Mouse (Mus musculus) hindbrain, postnatal 0 days (tissue): Measurements from ENCODE around the gene Olfr150. TPM values are rescaled to one million over a fixed set of nuclear protein-coding genes. Genes with fewer than 3 reads are reported as not detected.
"Not testable (repeated sequence)": the region's sequence is repeated elsewhere in the genome, so short reads cannot be mapped to it uniquely, and the experiment has no call there.

ENCODE experiments used
- ATAC-seq: fragments of 200-750 bp; cut with Nextera tagmentation; 2 replicates; pipeline ENCODE4 v1.8.0; 2017; ENCODE audit warnings: mild to moderate bottlenecking, moderate TSS enrichment, moderate library complexity
- DNase-seq: peaks from one replicate; pipeline ENCODE4 v3.0.0-alpha.2; 2015; ENCODE audit warnings: low spot score
- H3K27ac ChIP-seq: fragments of 300-500 bp; sonication (generic); 2 replicates; pipeline ENCODE4 v1.5.1; 2014; ENCODE audit warnings: mild to moderate bottlenecking
- H3K27me3 ChIP-seq: fragments of 300-500 bp; sonication (generic); 2 replicates; pipeline ENCODE4 v1.6.1; 2014; ENCODE audit warnings: low read length, mixed read lengths; ENCODE audit not compliant: insufficient read depth
- H3K36me3 ChIP-seq: fragments of 300-500 bp; sonication (generic); 2 replicates; pipeline ENCODE4 v1.6.1; 2014; ENCODE audit warnings: low read length, mixed read lengths; ENCODE audit not compliant: insufficient read depth
- H3K4me1 ChIP-seq: fragments of 300-500 bp; sonication (generic); 2 replicates; pipeline ENCODE4 v1.6.1; 2014; ENCODE audit warnings: antibody characterized with exemption, low read length, mixed read lengths; ENCODE audit not compliant: insufficient read depth
- H3K4me2 ChIP-seq: fragments of 300-500 bp; sonication (generic); 2 replicates; pipeline ENCODE4 v1.6.1; 2014; ENCODE audit warnings: low read depth, mild to moderate bottlenecking, low read length, moderate library complexity, mixed read lengths
- H3K4me3 ChIP-seq: fragments of 300-500 bp; sonication (generic); 2 replicates; pipeline ENCODE4 v1.5.1; 2014; ENCODE audit warnings: low read length
- H3K9ac ChIP-seq: fragments of 300-500 bp; sonication (generic); replicated peaks from 2 replicates; pipeline ENCODE4 v1.6.1; 2014; ENCODE audit warnings: mild to moderate bottlenecking, low read length, moderate library complexity, mixed read lengths
- H3K9me3 ChIP-seq: fragments of 300-500 bp; sonication (generic); 2 replicates; pipeline ENCODE4 v1.6.1; 2016; ENCODE audit warnings: low read length, mixed read lengths
- CTCF ChIP-seq: IDR thresholded peaks from 2 replicates; pipeline ENCODE4 v1.5.1; 2016; ENCODE audit warnings: antibody characterized with exemption, control low read depth, low read depth
- WGBS: fragments of 180-500 bp; shearing (Covaris S2); extraction: QIAGEN DNeasy Blood & Tissue Kit; methylation state at CpG from one replicate; pipeline ENCODE4 v1.1.7; 2014; 5-methylcytosine and 5-hydroxymethylcytosine counted together
- polyA plus RNA-seq: library from polyadenylated mRNA; unstranded; fragments of >200 nt; fragmentation: Nextera tagmentation; extraction: Ambion mirVana; gene quantifications from 2 replicates; pipeline ENCODE4 v1.2.1, GENCODE M21; 2015
- total RNA-seq: library from RNA; depleted of rRNA; stranded (reverse); fragments of >200 nt; gene quantifications from 2 replicates; pipeline ENCODE4 v1.2.3, GENCODE M21; 2014; rRNA removed

Gene Olfr150
- total RNA-seq: not detected in 2 replicates
- polyA plus RNA-seq: not detected in 2 replicates

DNA sequence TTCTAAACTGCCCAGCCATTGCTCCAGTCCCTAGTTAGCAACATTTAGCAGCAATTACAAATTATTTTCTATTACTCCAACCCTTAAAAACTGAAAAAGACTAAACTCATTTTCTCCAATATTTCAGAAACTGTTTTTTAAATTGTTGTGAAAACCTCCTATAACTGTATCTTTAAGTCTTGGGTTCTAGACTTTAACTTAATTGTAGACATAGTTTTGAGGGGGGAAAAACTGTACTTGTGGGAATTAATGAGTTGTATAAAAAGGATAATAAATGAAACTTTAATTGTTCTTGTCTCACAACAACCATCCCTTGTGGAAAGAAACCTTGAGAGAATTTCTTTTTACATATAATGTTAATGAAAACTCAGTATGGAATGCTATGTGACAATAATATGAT, at the start of gene Olfr150:
Gene Olfr150 (plus strand): TSS at position 301 of the 400 bp plus-strand sequence.
- DNase-seq (no peak), ATAC-seq (no peak)
- TF ChIP-seq CTCF: no peak
- Histone ChIP-seq H3K36me3 (no peaks in the 10 kb centered on the region), H3K4me3 (no peak within 1 kb of the TSS), H3K9me3 (no peaks in the 10 kb centered on the region), H3K4me1 (no peaks in the 10 kb centered on the region), H3K9ac (no peak within 1 kb of the TSS), H3K27me3 (no peaks in the 10 kb centered on the region), H3K27ac (no peak within 1 kb of the TSS), H3K4me2 (no peak within 1 kb of the TSS)

DNA sequence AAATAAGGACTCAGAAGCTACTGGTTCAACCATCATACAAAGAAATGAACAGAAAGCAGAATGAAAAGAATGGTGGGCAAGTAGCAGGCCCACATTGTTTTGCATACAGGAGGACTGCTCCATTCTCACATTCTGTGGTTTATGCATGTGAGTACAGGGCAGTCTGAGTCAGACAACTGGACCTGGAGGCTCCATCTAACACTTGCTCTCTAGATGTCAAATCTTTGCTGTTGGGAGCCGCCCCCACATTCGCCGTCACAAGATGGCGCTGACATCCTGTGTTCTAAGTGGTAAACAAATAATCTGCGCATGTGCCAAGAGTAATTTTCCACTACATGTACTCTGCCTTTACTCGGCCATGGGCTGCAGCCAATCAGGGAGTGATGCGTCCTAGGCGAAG, 29.7 kb upstream of the Olfr150 start:
- H3K9me3 ChIP-seq, H3K4me2 ChIP-seq, H3K27ac ChIP-seq, DNase-seq, ATAC-seq, H3K9ac ChIP-seq, H3K4me3 ChIP-seq, H3K36me3 ChIP-seq, H3K27me3 ChIP-seq, H3K4me1 ChIP-seq: not testable (repeated sequence)
- 86% methylated on average over 7 of the region's 8 CpGs for WGBS

DNA sequence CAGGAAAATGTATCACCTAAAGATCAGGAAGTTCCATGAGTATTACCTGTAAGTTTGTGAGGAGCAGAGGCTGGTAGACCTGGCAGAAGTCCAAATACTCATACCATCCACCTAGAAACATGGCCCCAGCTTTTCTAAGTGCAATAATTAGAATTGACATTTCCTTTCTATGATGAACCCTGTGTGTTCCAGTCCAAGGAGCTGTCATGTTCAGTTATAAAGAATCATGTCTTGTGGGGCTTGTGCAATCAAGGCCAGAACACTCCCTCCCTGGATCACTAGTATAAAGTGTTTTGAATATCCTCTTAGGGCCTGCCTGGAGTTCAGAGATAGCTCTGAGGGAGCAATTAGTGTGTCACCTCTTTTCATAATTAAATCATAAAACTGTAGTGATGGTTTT, 23.8 kb upstream of the Olfr150 start, which contains the start of gene Olfr149:
Gene Olfr149 (minus strand): TSS at position 101 of the 400 bp plus-strand sequence.
- Histone ChIP-seq H3K9me3 (no peaks in the 10 kb centered on the region), H3K27ac (no peak within 1 kb of the TSS), H3K4me2 (no peak within 1 kb of the TSS), H3K4me3 (no peak within 1 kb of the TSS), H3K27me3 (no peaks in the 10 kb centered on the region), H3K36me3 (no peaks in the 10 kb centered on the region), H3K4me1 (no peaks in the 10 kb centered on the region), H3K9ac (no peak within 1 kb of the TSS)
- peak; percentile 2 for DNase-seq
- ATAC-seq: no peak
- TF ChIP-seq CTCF: no peak

DNA sequence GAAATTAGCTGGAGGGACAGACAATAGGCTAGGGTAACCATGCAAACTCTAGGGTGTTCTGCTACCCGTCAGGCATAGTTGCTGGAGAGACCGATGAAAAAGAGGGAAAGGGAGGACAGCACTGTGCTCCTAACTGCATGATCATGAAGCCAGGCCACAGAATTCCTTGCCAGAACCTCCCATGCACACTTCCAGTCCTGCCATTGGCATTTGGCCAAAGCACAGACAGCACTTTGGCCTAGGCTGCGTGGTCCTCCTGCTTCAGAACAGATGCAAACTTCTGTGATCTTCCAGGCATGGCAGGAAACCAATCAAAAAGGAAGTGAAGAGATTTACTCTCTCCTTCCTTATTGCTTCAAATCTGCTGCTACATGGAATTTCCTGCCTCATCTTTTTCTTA, 21.8 kb upstream of the Olfr150 start:
- no peaks in the 10 kb centered on the region for H3K9me3 ChIP-seq
- H3K27me3 ChIP-seq: no peaks in the 10 kb centered on the region
- H3K4me1 ChIP-seq: no peaks in the 10 kb centered on the region
- H3K4me2 ChIP-seq: no peak overlapping the region
- 61% methylated on average over 3 of the region's 3 CpGs for WGBS
- no peak for ATAC-seq
- no peak overlapping the region for H3K9ac ChIP-seq
- H3K27ac ChIP-seq: no peak overlapping the region
- no peak for TF ChIP-seq CTCF
- DNase-seq: peak; percentile 44
- no peaks in the 10 kb centered on the region for H3K36me3 ChIP-seq
- H3K4me3 ChIP-seq: no peak overlapping the region

DNA sequence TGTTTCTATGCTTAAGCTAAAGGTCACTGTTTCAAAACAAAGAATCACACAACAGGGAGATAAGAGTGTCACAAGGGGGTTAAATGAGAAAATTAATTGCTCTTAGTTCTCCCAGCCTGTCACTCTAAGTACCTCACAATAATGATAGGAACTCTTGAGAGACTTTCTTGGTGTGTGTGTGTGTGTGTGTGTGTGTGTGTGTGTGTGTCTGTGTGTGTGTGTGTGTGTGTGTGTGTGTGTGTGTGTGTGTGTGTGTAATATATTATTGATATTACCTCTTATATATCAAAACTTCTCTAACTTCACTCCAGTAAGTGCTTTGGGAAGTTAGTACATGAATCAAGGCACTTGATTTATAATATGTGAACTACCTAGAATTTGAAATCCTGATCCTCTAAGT, 19.7 kb upstream of the Olfr150 start, which contains the start of gene Olfr965:
Gene Olfr965 (plus strand): TSS at position 301 of the 400 bp plus-strand sequence.
- H3K27ac ChIP-seq: no peak within 1 kb of the TSS
- DNase-seq (no peak), ATAC-seq (no peak)
- H3K4me2 ChIP-seq: no peak within 1 kb of the TSS
- H3K4me3 ChIP-seq: no peak within 1 kb of the TSS
- H3K36me3 ChIP-seq: no peaks in the 10 kb centered on the region
- no peak for TF ChIP-seq CTCF
- no peaks in the 10 kb centered on the region for H3K4me1 ChIP-seq
- no peak within 1 kb of the TSS for H3K9ac ChIP-seq
- no peaks in the 10 kb centered on the region for H3K9me3 ChIP-seq
- H3K27me3 ChIP-seq: no peaks in the 10 kb centered on the region

DNA sequence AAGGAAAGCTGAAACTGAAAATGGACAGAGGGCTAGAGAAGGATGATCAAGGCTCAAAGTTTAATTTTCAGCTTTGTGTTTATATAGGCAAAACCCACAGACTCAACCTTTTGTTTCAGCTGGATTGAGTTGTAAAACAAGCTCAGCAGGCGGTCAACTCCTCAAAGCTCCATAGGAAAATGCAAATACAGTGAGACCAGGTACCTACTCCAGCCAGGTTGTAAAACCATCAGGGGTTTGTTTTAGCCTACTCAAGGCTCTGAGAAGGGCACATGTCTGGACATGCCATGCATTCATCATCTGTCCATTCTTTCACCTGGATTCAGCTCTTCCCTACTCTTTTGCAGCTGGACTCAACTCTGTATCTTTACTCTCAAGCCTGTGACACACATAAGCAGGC, 10.0 kb downstream of the Olfr150 start:
- H3K4me1 ChIP-seq: no peaks in the 10 kb centered on the region
- no peaks in the 10 kb centered on the region for H3K27me3 ChIP-seq
- WGBS: 96% methylated on average over 1 of the region's 1 CpGs
- no peak for TF ChIP-seq CTCF
- no peak overlapping the region for H3K27ac ChIP-seq
- no peak for DNase-seq
- H3K4me2 ChIP-seq: no peak overlapping the region
- H3K9ac ChIP-seq: no peak overlapping the region
- H3K36me3 ChIP-seq: no peaks in the 10 kb centered on the region
- H3K9me3 ChIP-seq: no peaks in the 10 kb centered on the region
- H3K4me3 ChIP-seq: no peak overlapping the region
- ATAC-seq: no peak

DNA sequence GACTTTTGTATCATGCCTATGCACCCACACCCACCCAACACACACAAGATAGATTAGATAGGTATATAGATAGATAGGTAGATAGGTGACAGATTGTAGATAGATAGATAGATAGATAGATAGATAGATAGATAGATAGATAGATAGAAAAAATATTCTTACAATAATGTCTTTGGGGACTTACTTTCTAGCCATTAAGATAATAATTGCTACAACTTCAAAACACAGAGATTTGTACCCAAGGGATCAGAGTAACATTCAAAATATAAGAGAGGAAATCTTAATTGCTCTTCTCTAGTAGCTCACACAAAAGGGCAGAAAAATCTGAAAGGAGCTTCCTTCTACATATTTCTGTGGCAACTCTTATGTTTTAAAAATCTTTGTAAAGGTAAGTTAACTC, 15.2 kb downstream of the Olfr150 start, which contains the start of gene Olfr967:
Gene Olfr967 (plus strand): TSS at position 301 of the 400 bp plus-strand sequence.
- H3K9me3 ChIP-seq: no peaks in the 10 kb centered on the region
- no peak within 1 kb of the TSS for H3K4me3 ChIP-seq
- no peaks in the 10 kb centered on the region for H3K36me3 ChIP-seq
- H3K9ac ChIP-seq: no peak within 1 kb of the TSS
- H3K27me3 ChIP-seq: no peaks in the 10 kb centered on the region
- H3K27ac ChIP-seq: no peak within 1 kb of the TSS
- no peak for TF ChIP-seq CTCF
- no peak for ATAC-seq
- no peak for DNase-seq
- H3K4me2 ChIP-seq: no peak within 1 kb of the TSS
- H3K4me1 ChIP-seq: no peaks in the 10 kb centered on the region
